Mouse (Mus musculus): ENCODE results near the gene Slc6a20a.
A peak's percentile ranks its signal among the peaks of the same experiment; 100 is the strongest.
"Not testable (repeated sequence)": the region's sequence is repeated elsewhere in the genome, so short reads cannot be mapped to it uniquely, and the experiment has no call there.

Slc6a20a gene

DNA sequence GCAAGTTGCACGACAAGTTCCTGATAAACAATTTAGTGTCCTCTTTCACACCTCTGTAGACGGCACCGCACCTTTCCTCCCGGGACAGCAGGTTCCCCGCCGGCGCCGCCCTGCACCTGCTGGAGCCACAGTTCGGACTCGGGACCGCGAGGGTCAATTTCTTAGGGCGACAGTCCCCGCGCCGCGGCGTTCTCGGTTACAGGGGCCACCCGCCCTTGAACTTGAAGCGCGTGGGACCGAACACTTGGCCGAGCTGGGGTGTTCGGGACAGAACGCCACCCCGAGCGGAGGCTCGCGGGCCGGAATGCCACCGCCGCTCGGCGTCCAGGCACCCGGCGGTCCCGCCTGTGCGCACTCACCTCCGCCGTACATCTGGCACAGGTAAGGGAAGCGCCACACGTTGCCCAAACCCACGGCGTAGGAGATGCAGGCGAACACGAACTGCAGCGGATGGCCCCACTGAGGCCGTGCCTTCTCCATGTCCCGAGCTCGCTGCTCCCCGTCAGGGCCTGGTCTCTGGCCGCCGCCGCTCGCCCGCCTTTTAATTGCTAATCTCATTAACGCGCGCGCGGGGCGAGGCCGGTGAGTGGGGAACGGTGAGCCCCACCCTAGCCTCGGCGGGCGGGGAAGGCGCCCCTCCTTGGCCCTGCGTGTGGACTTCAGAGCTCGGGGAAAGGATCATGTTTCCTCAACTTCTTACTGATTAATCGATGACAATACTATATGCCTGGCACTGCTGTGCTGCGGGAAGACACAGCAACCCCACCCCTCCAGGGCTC lies at the start of gene Slc6a20a, which contains the start of gene Ccr9:
Slc6a20a (minus strand) TSS at position 559 of the 779 bp plus-strand sequence.
Ccr9 (plus strand) TSS at position 113 of the 779 bp plus-strand sequence.
- DNase-seq (ENCODE audit: low spot score), result no peak

GRCm38 (mm10) chr9:123722737-123723493 lies 44.2 kb upstream of the Slc6a20a start:
- DNase-seq (ENCODE audit: low spot score), result no peak

GRCm38 (mm10) chr9:123717186-123718008 lies 38.7 kb upstream of the Slc6a20a start, which contains the start of gene Lztfl1:
Gene Lztfl1, minus strand, starts transcription at chr9:123717697.
- DNase-seq (ENCODE audit: low spot score), result peak; percentile 92

DNA sequence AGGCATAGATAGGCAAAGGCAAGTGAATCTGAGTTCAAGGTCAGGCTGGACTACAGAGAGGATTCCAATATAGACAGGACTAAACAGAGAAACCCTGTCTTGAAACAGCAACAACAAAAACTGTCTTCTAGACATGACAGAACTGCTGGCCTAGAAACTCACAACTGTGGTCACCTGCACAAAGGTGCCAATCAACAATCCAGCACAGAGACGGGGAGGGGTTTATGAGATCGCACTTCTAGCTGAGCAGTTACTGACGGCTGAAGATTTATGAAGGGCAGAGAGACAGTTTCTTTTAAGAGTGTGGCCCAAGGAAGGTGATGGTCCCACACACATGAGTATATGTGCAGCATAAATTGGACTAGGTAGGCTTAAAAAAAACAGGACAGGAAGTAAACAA lies 37.6 kb upstream of the Slc6a20a start:
- no peak for DNase-seq (ENCODE audit: low spot score)

DNA sequence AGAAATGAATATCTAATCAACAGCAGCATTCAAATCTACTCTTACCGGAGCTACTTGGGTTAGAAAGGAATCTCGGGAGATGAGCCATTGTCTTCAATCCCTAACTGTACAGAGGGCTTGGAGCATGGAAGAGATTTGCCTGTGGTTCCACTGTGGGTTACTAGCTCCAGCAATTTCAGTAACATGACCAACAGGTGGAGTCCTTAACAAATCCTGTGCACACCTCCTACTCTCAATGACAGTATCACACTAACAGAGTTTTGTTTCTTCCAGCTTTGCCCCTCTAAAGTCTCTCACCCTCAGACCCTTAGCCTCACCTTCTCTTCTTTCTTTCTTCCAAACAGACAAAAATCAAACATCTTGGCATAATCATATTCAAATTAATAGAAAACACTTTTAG lies 34.4 kb upstream of the Slc6a20a start:
- no peak for DNase-seq (ENCODE audit: low spot score)

DNA sequence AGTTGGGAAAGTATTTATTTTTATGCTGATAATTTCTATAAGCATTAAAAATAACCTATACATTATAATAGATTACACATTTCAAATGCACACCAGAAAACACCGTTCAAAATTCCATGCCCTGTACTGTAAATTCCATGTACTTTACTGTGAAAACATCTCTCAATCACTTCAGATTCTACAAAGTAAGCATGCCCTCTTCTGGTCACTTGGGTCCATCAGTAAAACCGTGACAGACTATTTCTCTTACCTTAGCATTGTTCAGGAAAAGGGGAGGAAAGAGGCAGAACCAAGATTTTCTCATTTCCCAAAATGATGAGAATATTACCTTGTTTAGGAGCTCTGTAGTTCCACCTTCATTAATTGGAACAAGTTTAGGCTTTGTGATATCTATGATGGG lies 30.5 kb upstream of the Slc6a20a start:
- DNase-seq (ENCODE audit: low spot score), result no peak

GRCm38 (mm10) chr9:123701822-123702221 lies 23.1 kb upstream of the Slc6a20a start:
- no peak for DNase-seq (ENCODE audit: low spot score)

DNA sequence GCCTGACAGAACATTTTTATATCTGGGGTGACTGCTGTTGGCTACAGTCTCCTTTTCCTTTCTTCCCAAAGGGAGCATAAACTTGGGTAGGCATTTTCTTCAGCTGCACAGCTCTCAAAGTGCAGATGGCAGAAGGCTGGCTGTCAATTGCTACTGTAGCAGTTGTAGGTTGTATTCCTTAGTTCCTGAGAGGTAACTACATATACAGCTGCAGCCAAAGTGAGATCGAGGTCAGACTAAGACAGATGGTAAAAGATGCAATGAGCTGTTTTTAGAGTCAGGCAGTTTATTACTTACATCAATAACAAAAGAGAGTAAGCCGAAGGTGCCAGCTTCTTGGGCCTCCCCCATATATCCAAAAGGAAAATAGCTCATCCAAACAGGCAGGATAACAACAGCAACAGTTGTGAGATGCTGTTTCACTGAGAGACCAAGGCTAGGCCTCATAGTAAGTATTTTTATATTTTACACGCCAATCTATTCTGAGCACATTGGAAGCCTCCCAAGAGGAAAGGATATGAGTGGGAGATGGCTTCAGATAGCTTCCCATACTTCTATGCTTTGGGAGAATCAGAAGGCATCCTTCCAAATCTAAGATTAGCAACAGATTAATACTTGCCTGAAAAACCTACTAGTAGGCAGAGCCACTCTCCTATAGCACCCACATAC lies 17.1 kb upstream of the Slc6a20a start:
- no peak for DNase-seq (ENCODE audit: low spot score)

GRCm38 (mm10) chr9:123688227-123688626 lies 9.5 kb upstream of the Slc6a20a start:
- DNase-seq (ENCODE audit: low spot score), result no peak

GRCm38 (mm10) chr9:123686206-123686605 lies 7.5 kb upstream of the Slc6a20a start:
- DNase-seq (ENCODE audit: low spot score), result no peak

GRCm38 (mm10) chr9:123683704-123684103 lies 5.0 kb upstream of the Slc6a20a start:
- no peak for DNase-seq (ENCODE audit: low spot score)

- no peak for DNase-seq (ENCODE audit: low spot score)
These were observed 513 bp upstream of the Slc6a20a start for GRCm38 (mm10) chr9:123679198-123679597.

DNA sequence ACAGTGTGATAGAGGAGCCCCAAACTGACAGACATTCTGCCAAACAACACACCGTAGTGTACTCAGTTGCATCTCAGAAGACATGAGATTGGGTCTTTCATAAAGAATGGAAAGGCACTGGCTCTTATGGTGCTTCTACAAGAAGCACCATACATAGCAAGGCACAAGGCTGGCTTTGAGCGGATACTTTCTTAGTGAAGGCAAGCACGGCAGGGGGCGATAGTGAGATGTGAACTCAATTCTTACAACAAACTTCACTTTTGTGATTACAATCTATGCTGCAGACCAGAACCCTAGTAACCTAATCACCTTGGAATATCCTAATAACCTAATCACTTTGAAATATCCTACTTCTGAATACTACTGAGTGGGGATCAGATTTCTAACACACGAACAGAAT lies 13.0 kb downstream of the Slc6a20a start:
- no peak for DNase-seq (ENCODE audit: low spot score)

GRCm38 (mm10) chr9:123659986-123660676 lies 18.6 kb downstream of the Slc6a20a start:
- DNase-seq (ENCODE audit: low spot score), result not testable (repeated sequence)

DNA sequence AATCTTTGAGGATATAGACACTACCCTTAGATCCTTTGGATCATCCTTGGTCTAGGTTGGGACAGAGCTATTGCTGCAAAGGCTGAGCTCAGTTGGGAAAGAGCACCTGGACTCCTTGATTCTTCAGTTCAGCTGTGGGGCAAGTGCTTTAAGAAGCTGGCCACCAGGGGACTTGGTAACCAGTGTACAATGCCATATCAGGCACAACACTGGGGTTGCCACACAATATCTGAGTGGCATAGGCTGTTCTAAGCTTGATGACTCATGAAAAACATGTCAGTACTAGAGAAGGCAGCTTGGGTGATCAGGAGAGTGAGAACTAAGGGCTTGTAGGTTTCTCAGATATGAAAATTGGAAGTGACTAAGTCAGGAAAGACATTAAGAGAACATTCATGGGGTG lies 19.7 kb downstream of the Slc6a20a start:
- DNase-seq (ENCODE audit: low spot score), result no peak

- DNase-seq (ENCODE audit: low spot score), result no peak
These were observed 21.2 kb downstream of the Slc6a20a start for GRCm38 (mm10) chr9:123657457-123657856.

GRCm38 (mm10) chr9:123651369-123651768 lies 27.3 kb downstream of the Slc6a20a start:
- DNase-seq (ENCODE audit: low spot score), result no peak

DNA sequence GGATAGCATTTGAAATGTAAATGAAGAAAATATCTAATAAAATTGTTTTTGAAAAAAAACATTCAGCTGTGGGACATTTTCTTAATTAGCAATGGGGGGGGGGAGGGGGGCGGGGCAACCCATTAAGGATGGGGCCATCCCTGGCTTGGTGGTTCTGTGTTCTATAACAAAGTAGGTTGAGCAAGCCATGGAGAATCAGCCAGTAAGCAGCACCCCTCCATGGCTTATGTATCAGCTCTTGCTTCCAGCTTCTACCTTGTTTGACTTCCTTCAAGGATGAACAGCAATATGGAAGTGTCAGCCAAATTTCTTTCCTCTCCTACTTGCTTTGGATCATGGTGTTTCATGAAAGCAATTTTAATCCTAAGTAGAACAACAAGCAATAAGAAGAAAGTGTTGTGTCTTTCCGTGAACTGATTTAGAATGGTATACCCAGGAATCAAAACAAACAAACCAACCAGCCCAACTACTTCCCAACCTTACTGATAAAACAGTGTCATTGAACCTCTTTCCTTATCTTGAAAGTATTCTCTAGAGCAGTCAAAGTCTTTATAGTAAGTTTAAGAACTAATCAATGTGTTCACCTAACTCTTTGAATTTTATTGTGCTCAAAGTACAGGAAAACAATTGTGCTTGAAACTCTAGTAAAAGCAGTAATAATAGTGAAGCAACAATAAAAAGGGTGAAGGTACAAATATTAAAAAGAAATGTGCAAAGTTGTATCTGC lies 28.7 kb downstream of the Slc6a20a start:
- DNase-seq (ENCODE audit: low spot score), result no peak

DNA sequence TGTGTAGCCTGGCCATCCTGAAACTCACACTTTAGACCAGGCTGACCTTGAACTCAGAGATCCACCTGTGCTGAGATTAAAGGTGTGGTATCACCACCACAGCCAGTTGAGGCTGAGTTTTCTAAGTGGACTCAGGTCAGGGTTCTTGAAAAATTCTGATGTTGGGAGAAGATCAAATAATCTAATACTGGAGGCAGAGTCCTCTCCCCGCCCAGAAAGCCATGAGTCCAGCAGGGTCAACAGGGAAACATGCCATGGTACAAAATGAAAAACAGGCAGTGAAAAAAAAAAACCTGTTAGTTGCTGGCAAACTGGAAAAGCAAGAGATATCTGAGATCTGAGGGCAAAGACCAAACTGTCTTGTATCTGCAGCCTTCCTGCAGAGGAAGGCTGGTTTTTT lies 38.6 kb downstream of the Slc6a20a start:
- no peak for DNase-seq (ENCODE audit: low spot score)

DNA sequence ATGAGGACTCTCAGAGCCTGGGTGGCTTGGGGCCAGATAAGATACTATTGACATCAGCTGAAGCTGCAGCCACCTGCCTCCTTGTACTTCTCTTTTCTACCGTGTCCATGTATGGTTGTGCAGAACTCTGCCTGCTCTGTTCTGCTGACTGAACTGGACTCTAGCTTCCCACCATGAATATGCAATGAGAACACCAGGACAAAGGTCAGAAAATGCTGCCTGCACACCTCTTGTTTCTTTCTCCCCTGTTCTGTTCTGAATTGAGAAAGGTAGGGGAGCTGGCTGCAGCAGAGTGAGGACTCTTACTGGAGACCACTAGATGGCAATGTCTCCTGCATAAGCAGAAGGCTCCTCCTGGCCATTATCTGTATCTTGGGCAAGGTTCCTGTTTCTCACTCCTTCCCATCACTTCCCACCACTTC lies 40.0 kb downstream of the Slc6a20a start:
- no peak for DNase-seq (ENCODE audit: low spot score)
